Mouse (Mus musculus) cortical plate, adult 2 months (tissue): ENCODE measurements around the gene Usp3.

Experiments
- CTCF ChIP-seq: fragments of 200-500 bp; IDR thresholded peaks from 2 replicates; pipeline ENCODE4 v1.5.1; 2011; ENCODE audit warnings: mild to moderate bottlenecking, control low read depth, low read length; ENCODE audit not compliant: insufficient read depth; ENCODE audit errors: extremely low read depth
- POLR2A ChIP-seq: fragments of 200-500 bp; IDR thresholded peaks from 2 replicates; pipeline ENCODE4 v1.6.1; 2011; ENCODE audit warnings: mild to moderate bottlenecking, low read length, control low read depth; ENCODE audit not compliant: insufficient read depth; ENCODE audit errors: extremely low read depth

- TF ChIP-seq POLR2A (no peak), CTCF (no peak)
These were observed 34.0 kb downstream of the Usp3 start for GRCm38 (mm10) chr9:66558971-66559370.
